Mouse (Mus musculus): ENCODE measurements around the gene Cwf19l2. TPM values are rescaled to one million over a fixed set of nuclear protein-coding genes. Genes with fewer than 3 reads are reported as not detected.
A peak's percentile ranks its signal among the peaks of the same experiment; 100 is the strongest.
"Not testable (repeated sequence)": the region's sequence is repeated elsewhere in the genome, so short reads cannot be mapped to it uniquely, and the experiment has no call there.

The Cwf19l2 gene
- polyA plus RNA-seq (2014; fragmentation: Nextera tagmentation; extraction: Ambion mirVana): 10.8 and 14.6 TPM in 2 replicates

DNA sequence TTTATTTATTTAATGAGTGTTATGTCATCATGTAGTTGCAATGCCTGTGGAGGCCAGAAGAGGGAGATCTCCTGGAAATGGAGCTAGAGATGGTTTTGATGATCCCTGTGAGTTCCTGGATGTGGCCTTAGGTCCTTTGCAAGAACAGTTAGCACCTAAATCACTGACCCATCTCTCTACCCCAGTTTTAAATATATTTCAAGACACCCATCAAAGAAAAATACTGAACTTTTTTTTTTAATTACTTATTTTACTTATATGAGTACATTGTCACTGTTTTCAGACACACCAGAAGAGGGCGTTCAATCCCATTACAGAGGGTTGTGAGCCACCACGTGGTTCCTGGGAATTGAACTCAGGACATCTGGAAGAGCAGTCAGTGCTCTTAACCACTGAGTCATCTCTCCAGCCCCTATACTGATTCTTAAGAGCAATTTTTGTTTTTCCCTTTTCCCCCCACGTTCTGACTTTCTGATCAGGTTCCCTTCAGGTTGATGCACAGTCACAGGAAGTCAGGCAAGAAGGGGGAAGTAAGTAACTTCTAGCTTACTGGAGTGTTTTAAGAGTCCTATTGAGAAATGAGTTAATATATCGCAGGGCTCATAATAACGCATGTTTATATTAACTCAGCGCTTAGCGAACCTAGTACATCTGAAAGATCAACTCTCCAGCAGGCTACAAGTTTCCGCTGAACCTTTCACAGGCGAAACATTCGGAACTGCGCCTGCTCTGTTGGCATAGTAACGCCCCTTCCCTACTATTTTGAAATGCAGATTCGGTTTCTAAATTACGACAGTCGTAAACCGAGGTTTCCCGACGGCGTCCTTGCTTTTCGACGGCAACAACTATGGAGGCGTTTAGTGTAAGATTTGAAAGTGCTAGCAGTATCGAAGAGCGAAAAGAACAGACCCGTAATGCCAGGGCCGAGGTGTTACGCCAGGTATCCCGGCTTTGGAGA lies at the start of gene Cwf19l2:
Gene Cwf19l2 (plus strand): TSS at position 342 of the 958 bp plus-strand sequence.
- peak within 1 kb of the TSS; percentile 59; the same call in 1 of the 2 replicates for H3K27ac ChIP-seq (ENCODE audit: low read depth, low read length)
- no peaks in the 10 kb centered on the region for H3K27me3 ChIP-seq (replicated peaks; ENCODE audit: control insufficient read depth, insufficient read depth, low read length)
- peak within 1 kb of the TSS; percentile 73 for H3K9ac ChIP-seq (ENCODE audit: low read depth, low read length)
- H3K36me3 ChIP-seq (ENCODE audit: control insufficient read depth, insufficient read depth, low read length): no peaks in the 10 kb centered on the region
- no peaks in the 10 kb centered on the region for H3K9me3 ChIP-seq (ENCODE audit: control insufficient read depth, low read length)
- DNase-seq (ENCODE audit: low spot score) (peak; percentile 64), ATAC-seq (replicated peaks; ENCODE audit: low FRiP score) (peak; percentile 87)
- under 1% methylated on average over 28 of the region's 28 CpGs for WGBS
- no peaks in the 10 kb centered on the region; the same call in 1 of the 2 replicates for H3K4me1 ChIP-seq (replicated peaks; ENCODE audit: control insufficient read depth, insufficient read depth, low read length)
- peak within 1 kb of the TSS; percentile 70 for H3K4me3 ChIP-seq (ENCODE audit: low read depth, low read length)
- peak within 1 kb of the TSS; percentile 74 for H3K4me2 ChIP-seq

GRCm38 (mm10) chr9:3376323-3376722 lies 27.1 kb upstream of the Cwf19l2 start:
- H3K4me1 ChIP-seq (replicated peaks; ENCODE audit: control insufficient read depth, insufficient read depth, low read length); H3K27ac ChIP-seq (ENCODE audit: low read depth, low read length); H3K36me3 ChIP-seq (ENCODE audit: control insufficient read depth, insufficient read depth, low read length); H3K4me2 ChIP-seq; H3K4me3 ChIP-seq (ENCODE audit: low read depth, low read length); H3K9me3 ChIP-seq (ENCODE audit: control insufficient read depth, low read length); DNase-seq (ENCODE audit: low spot score); H3K27me3 ChIP-seq (replicated peaks; ENCODE audit: control insufficient read depth, insufficient read depth, low read length); H3K9ac ChIP-seq (ENCODE audit: low read depth, low read length); ATAC-seq (replicated peaks; ENCODE audit: low FRiP score): not testable (repeated sequence)
- 80% methylated on average over 1 of the region's 1 CpGs for WGBS

GRCm38 (mm10) chr9:3404372-3404771 lies 980 bp downstream of the Cwf19l2 start:
- Histone ChIP-seq H3K4me1 (replicated peaks; ENCODE audit: control insufficient read depth, insufficient read depth, low read length) (no peaks in the 10 kb centered on the region; the same call in 1 of the 2 replicates), H3K9me3 (ENCODE audit: control insufficient read depth, low read length) (no peaks in the 10 kb centered on the region), H3K27ac (ENCODE audit: low read depth, low read length) (no peak overlapping the region), H3K27me3 (replicated peaks; ENCODE audit: control insufficient read depth, insufficient read depth, low read length) (no peaks in the 10 kb centered on the region), H3K4me2 (peak overlapping the region; percentile 74), H3K9ac (ENCODE audit: low read depth, low read length) (peak overlapping the region; percentile 73), H3K4me3 (ENCODE audit: low read depth, low read length) (peak overlapping the region; percentile 70), H3K36me3 (ENCODE audit: control insufficient read depth, insufficient read depth, low read length) (no peaks in the 10 kb centered on the region)
- no peak for ATAC-seq (replicated peaks; ENCODE audit: low FRiP score)
- DNase-seq (ENCODE audit: low spot score): peak; percentile 35
- under 1% methylated on average over 13 of the region's 13 CpGs for WGBS

GRCm38 (mm10) chr9:3439555-3440300 lies 36.3 kb downstream of the Cwf19l2 start:
- not testable (repeated sequence) for H3K4me1 ChIP-seq (replicated peaks; ENCODE audit: control insufficient read depth, insufficient read depth, low read length); H3K4me3 ChIP-seq (ENCODE audit: low read depth, low read length); ATAC-seq (replicated peaks; ENCODE audit: low FRiP score); H3K9me3 ChIP-seq (ENCODE audit: control insufficient read depth, low read length); H3K36me3 ChIP-seq (ENCODE audit: control insufficient read depth, insufficient read depth, low read length); H3K4me2 ChIP-seq; DNase-seq (ENCODE audit: low spot score); H3K27me3 ChIP-seq (replicated peaks; ENCODE audit: control insufficient read depth, insufficient read depth, low read length); H3K9ac ChIP-seq (ENCODE audit: low read depth, low read length); H3K27ac ChIP-seq (ENCODE audit: low read depth, low read length)
- WGBS: 88% methylated on average over 6 of the region's 6 CpGs

DNA sequence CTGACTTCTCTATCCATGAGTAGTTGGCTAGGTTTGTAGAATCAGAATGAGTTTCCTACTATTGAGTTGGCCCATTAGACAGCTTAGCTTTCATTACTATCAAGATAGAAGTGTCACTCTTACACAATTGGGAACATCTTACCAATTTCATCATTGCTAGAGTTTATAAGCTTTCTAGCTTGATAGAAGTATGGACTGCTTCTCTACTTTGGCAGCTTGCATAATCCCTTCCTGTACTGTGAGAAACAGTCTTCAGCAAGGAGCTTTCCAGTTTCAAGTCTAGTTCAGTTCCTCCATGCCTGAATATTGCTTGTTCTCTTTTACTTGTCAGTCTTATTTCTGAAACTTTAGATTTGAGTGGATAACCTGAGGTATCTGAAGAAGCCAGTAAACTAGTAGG lies 68.5 kb downstream of the Cwf19l2 start:
- no peak for ATAC-seq (replicated peaks; ENCODE audit: low FRiP score)
- no peaks in the 10 kb centered on the region for H3K27me3 ChIP-seq (replicated peaks; ENCODE audit: control insufficient read depth, insufficient read depth, low read length)
- H3K36me3 ChIP-seq (ENCODE audit: control insufficient read depth, insufficient read depth, low read length): 0 out of 2 replicates have a peak, but pooled peaks cover 5% of the 10 kb centered on the region
- no peak overlapping the region for H3K4me3 ChIP-seq (ENCODE audit: low read depth, low read length)
- H3K4me1 ChIP-seq (replicated peaks; ENCODE audit: control insufficient read depth, insufficient read depth, low read length): no peaks in the 10 kb centered on the region
- H3K9me3 ChIP-seq (ENCODE audit: control insufficient read depth, low read length): no peaks in the 10 kb centered on the region
- DNase-seq (ENCODE audit: low spot score): no peak
- no peak overlapping the region for H3K9ac ChIP-seq (ENCODE audit: low read depth, low read length)
- no peak overlapping the region for H3K4me2 ChIP-seq
- no peak overlapping the region for H3K27ac ChIP-seq (ENCODE audit: low read depth, low read length)

- no peak overlapping the region for H3K27ac ChIP-seq (ENCODE audit: low read depth, low read length)
- no peaks in the 10 kb centered on the region for H3K27me3 ChIP-seq (replicated peaks; ENCODE audit: control insufficient read depth, insufficient read depth, low read length)
- no peak for DNase-seq (ENCODE audit: low spot score)
- H3K4me3 ChIP-seq (ENCODE audit: low read depth, low read length): no peak overlapping the region
- no peak overlapping the region for H3K9ac ChIP-seq (ENCODE audit: low read depth, low read length)
- H3K36me3 ChIP-seq (ENCODE audit: control insufficient read depth, insufficient read depth, low read length): no peaks in the 10 kb centered on the region
- WGBS: 84% methylated on average over 1 of the region's 1 CpGs
- no peaks in the 10 kb centered on the region for H3K9me3 ChIP-seq (ENCODE audit: control insufficient read depth, low read length)
- no peak for ATAC-seq (replicated peaks; ENCODE audit: low FRiP score)
- no peaks in the 10 kb centered on the region for H3K4me1 ChIP-seq (replicated peaks; ENCODE audit: control insufficient read depth, insufficient read depth, low read length)
- no peak overlapping the region for H3K4me2 ChIP-seq
These were observed 115.3 kb downstream of the Cwf19l2 start for GRCm38 (mm10) chr9:3518645-3519044.

- 90% methylated on average over 1 of the region's 1 CpGs for WGBS
- H3K9me3 ChIP-seq (ENCODE audit: control insufficient read depth, low read length): no peaks in the 10 kb centered on the region
- no peaks in the 10 kb centered on the region for H3K27me3 ChIP-seq (replicated peaks; ENCODE audit: control insufficient read depth, insufficient read depth, low read length)
- no peak overlapping the region for H3K27ac ChIP-seq (ENCODE audit: low read depth, low read length)
- ATAC-seq (replicated peaks; ENCODE audit: low FRiP score) (no peak), DNase-seq (ENCODE audit: low spot score) (no peak)
- no peaks in the 10 kb centered on the region for H3K4me1 ChIP-seq (replicated peaks; ENCODE audit: control insufficient read depth, insufficient read depth, low read length)
- no peak overlapping the region for H3K4me2 ChIP-seq
- no peaks in the 10 kb centered on the region for H3K36me3 ChIP-seq (ENCODE audit: control insufficient read depth, insufficient read depth, low read length)
- no peak overlapping the region for H3K4me3 ChIP-seq (ENCODE audit: low read depth, low read length)
- H3K9ac ChIP-seq (ENCODE audit: low read depth, low read length): no peak overlapping the region
These were observed 115.8 kb downstream of the Cwf19l2 start for GRCm38 (mm10) chr9:3519178-3519577.

- WGBS: 64% methylated on average over 2 of the region's 2 CpGs
- H3K36me3 ChIP-seq (ENCODE audit: control insufficient read depth, insufficient read depth, low read length): no peaks in the 10 kb centered on the region
These were observed 117.6 kb downstream of the Cwf19l2 start for GRCm38 (mm10) chr9:3521031-3521430.

More at GRCm38 (mm10) chr9:3521031-3521430, 117.6 kb downstream of the Cwf19l2 start:
- H3K9ac ChIP-seq (ENCODE audit: low read depth, low read length): no peak overlapping the region
- no peaks in the 10 kb centered on the region for H3K4me1 ChIP-seq (replicated peaks; ENCODE audit: control insufficient read depth, insufficient read depth, low read length)
- H3K27ac ChIP-seq (ENCODE audit: low read depth, low read length): no peak overlapping the region
- H3K27me3 ChIP-seq (replicated peaks; ENCODE audit: control insufficient read depth, insufficient read depth, low read length): no peaks in the 10 kb centered on the region
- no peak overlapping the region for H3K4me3 ChIP-seq (ENCODE audit: low read depth, low read length)
- H3K4me2 ChIP-seq: no peak overlapping the region
- H3K9me3 ChIP-seq (ENCODE audit: control insufficient read depth, low read length): no peaks in the 10 kb centered on the region
- DNase-seq (ENCODE audit: low spot score): no peak
- no peak for ATAC-seq (replicated peaks; ENCODE audit: low FRiP score)

Data from liver, embryonic 11.5 days (tissue).